Mouse (Mus musculus) CH12.LX (cell line): ENCODE measurements around the gene Styxl1.

Experiments
- CTCF ChIP-seq, 2 experiments: IDR thresholded peaks in 1 of 2; conservative IDR thresholded peaks in 1 of 2; 2 replicates each; pipeline ENCODE4 v1.5.1; 2011 to 2012; ENCODE audit warnings: low read depth in 2 of 2, low read length in 2 of 2, improper control_type of control experiment in 1 of 2, inconsistent platforms in 1 of 2, mild to moderate bottlenecking in 1 of 2, moderate library complexity in 1 of 2
- KAT2A ChIP-seq: IDR thresholded peaks from 2 replicates; pipeline ENCODE4 v1.6.1; 2012; ENCODE audit warnings: low read length, improper control_type of control experiment, inconsistent platforms; ENCODE audit not compliant: insufficient replicate concordance
- MEF2A ChIP-seq: IDR thresholded peaks from 2 replicates; pipeline ENCODE4 v1.6.1; 2014; ENCODE audit warnings: low read depth, mild to moderate bottlenecking, inconsistent platforms, low read length, improper control_type of control experiment, borderline replicate concordance
- POLR2A ChIP-seq: IDR thresholded peaks from 2 replicates; pipeline ENCODE4 v1.6.1; 2011; ENCODE audit warnings: low read depth, mild to moderate bottlenecking, improper control_type of control experiment, low read length
- POLR2AphosphoS2 ChIP-seq: IDR thresholded peaks from 2 replicates; pipeline ENCODE4 v1.6.1; 2011; ENCODE audit warnings: low read depth, low read length, improper control_type of control experiment
- TCF12 ChIP-seq: IDR thresholded peaks from 2 replicates; pipeline ENCODE4 v1.6.1; 2014; ENCODE audit warnings: low read depth, mild to moderate bottlenecking, inconsistent platforms, low read length, improper control_type of control experiment
- USF1 ChIP-seq: IDR thresholded peaks from 2 replicates; pipeline ENCODE4 v1.6.1; 2014; ENCODE audit warnings: low read depth, mild to moderate bottlenecking, inconsistent platforms, low read length, improper control_type of control experiment

- TF ChIP-seq USF1, result no peak
- no peak for TF ChIP-seq POLR2AphosphoS2
- no peak for TF ChIP-seq TCF12
- no peak for TF ChIP-seq KAT2A
- TF ChIP-seq POLR2A, result no peak
- TF ChIP-seq MEF2A, result no peak
- no peak for TF ChIP-seq CTCF (conservative IDR thresholded peaks at IDR 0.05 in 1 of 2, IDR thresholded peaks at IDR 0.05 in 1 of 2; ENCODE audit: low read depth in 2 of 2, low read length in 2 of 2)
Observed at GRCm38 (mm10) chr5:135729351-135729750, 48.8 kb downstream of the Styxl1 start.
